Mouse (Mus musculus) embryonic fibroblast, embryonic 13.5 days (primary cell): ENCODE measurements around the gene Tex14.

ENCODE experiments used
- CTCF ChIP-seq: IDR thresholded peaks from 2 replicates; pipeline ENCODE4 v1.5.1; 2011; ENCODE audit warnings: mild to moderate bottlenecking, control low read depth, low read length, moderate library complexity, borderline replicate concordance; ENCODE audit not compliant: insufficient read depth
- POLR2A ChIP-seq: IDR thresholded peaks from 2 replicates; pipeline ENCODE4 v1.6.1; 2011; ENCODE audit warnings: low read depth, mild to moderate bottlenecking, control low read depth, low read length, moderate library complexity

DNA sequence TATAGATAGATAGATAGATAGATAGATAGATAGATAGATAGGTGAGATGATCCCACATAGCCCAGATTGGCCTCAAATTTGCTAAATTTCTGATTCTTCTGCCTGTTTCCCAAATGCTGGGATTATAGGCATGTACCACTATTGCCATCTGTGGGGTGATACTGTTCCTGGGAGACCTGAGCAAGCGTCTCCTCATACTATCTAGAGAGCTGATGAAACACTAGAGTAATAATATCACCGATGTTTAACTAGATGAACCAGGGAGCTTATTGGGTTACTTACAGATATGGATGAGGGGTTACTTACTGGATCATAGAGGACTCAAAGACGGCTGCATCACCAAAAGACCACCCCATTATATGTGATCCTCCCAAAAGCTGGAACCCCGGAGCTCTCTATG, 24.5 kb downstream of the Tex14 start:
- TF ChIP-seq CTCF (no peak), POLR2A (no peak)
